Mouse (Mus musculus) 3134 (cell line): ENCODE results near the gene Syngr2.
"Not testable (repeated sequence)": the region's sequence is repeated elsewhere in the genome, so short reads cannot be mapped to it uniquely, and the experiment has no call there.

ENCODE experiments used
- DNase-seq: peaks from one replicate; pipeline ENCODE4 v3.0.0-alpha.2; 2011; ENCODE audit warnings: low spot score; ENCODE audit not compliant: insufficient read length; ENCODE audit errors: extremely low read depth

The Syngr2 gene

DNA sequence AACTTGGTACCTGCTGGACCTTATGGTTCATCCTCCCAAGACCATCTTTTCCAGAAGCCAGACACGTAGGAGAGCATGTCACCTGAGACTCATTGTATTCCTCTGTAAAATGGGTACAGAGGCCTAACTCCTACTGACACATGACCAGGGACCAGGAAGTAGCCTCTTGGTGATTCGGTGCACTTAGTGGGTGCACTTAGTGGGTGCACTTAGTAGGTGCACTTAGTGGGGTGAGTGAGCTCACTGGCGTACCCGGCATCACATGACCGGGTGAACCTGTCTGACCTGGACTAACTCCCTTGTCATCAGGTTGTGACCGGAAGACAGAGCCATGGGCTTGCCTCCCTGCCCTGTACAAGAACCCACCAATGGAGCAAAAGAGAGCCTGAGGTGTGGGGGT lies 2.7 kb upstream of the Syngr2 start:
- DNase-seq: no peak

DNA sequence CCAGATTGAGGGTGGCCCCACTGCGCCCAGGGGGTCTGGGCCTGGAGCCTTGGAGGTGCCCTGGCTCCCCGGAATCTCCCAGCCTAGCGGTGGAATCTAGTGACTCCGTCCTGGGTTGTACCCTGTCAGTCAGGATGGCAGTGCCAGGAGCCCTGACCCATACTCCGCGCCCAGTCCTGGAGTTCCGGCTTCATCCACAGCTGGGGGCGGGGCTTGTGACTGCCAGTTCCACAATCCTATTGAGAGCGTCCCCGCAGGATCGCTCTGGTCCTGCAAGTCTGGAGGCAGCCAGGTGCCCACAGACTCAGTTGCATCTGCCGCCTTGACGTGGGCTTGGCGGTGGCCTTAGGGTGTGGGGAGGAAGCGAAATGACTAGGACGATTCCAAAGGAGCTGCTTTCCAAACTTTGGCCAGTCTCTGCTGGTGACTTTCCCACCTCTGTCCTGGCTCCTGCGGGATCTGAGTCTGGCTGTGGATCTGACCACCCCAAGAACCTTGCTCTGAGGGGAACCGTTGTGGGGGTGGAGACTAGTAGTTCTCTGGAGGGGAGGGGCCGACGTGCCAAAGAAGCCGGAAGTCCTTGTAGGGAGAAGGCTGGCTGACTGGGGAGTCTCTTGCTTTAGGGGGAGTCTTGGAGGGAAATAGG lies 1.1 kb downstream of the Syngr2 start:
- DNase-seq: peak; percentile 93

DNA sequence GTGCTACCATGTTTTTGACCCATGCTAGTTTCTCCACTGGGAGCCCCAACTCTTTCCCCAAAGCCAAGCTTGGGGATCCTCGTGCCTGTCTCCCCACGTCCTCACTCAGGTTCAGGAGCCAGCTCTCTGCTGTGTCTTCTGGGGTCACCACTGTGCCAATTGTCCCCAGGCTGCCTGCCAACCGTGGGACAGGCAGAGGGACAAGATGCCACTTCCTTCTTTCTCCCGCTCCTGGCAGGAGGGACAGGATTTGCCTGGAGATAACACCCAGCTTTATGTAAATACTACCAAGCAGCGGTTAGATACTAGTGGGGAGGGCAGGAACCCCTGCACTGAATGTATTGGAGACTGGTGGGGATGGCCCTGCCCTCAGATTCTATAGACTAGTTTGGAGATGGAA lies 4.4 kb downstream of the Syngr2 start:
- DNase-seq: no peak

DNA sequence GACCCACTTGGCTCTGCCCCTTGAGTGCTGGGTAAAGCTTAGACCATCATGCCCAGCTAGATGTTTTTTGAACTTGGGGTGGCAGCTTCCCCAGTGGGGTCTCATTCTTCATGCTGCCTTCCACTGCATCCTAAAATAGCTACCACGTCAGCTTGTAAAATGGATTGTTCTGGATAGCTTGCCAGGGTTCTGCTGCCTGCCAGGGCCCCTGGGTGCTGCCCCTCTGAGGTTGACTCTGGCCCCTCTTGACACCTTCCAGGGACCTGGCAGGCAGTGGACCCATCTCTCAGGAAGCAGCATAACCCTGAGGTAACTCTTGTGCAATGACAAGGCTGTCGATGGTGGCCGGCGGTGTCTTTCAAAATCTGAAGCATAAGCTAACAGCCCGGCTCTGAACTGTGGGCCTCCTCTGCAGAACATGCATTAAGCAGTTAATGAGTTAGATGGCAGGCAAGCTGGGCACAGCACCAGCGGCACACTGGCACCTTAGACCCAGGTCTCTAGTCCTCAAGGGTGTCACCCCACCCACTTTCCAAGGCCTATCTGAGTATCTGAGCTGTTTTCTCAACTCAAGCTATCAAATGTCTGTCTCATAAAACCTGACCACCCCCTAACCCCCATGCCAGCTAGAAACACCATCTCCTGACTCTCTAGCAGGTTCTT lies 5.4 kb downstream of the Syngr2 start:
- no peak for DNase-seq

DNA sequence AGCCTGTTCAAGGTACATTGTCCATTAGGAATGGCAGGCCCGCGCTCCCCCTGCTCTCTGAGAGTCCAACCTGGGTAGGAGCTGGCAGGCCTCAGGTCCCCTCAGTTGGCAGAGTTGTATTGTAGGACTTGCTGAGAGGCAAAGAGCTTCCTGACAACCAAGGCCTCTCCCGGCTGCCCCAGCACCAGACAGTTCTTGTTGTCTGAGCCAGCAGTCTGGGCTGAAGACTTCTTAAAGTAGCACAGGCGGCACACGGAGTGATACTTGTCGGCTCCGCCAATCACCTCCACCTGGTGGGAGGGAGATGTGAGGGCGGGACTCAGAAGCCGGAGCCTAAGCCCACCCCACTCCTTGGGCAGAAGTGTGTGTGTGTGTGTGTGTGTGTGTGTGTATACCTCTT lies 6.4 kb downstream of the Syngr2 start:
- DNase-seq: not testable (repeated sequence)

DNA sequence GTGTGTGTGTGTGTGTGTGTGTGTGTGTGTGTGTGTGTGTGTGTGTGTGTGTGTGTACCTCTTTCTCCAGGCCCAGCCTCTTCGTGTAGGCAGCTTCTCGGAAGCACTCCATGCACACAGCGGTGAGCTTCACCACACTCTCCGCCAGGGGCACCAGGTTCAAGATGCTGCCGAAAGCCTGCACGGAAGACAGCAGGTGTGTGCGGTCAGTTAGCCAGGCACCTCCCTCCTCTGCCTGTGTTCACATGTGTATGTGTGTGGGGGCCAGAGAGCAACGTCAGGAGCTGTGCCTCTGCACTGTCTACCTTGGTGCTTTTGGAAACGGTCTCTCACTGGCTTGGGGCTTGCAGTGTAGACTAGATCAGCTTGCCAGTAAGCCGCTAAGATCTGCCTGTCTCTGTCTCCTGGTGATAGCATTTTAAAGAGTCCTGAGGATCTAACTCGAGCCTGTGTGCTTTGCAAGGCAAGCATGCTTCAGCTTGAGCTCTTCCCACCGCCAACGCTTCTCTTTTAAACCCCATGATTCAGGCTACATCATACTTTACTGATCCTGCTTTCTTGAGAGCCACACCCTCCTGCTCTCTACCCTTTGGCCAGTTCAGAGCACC lies 7.0 kb downstream of the Syngr2 start:
- no peak for DNase-seq

DNA sequence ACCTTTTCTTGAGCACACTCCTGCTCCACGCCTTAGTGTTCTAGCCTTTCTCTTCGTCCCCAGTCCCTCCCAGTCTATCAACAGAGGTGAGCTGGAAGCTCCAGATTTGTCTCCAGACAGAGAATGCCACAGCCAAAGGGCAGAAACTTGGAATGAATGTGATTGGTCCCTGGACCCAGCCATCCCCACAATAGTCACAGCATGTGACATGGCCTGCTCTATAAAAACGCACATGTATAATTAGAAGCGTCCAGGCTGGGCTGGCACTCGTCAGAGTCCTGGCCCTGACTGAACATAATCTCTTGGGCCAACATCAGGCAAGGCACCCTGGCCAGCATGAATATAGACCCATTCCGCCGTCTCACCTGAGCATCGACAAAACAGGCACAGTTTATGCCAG lies 9.6 kb downstream of the Syngr2 start:
- DNase-seq: no peak

DNA sequence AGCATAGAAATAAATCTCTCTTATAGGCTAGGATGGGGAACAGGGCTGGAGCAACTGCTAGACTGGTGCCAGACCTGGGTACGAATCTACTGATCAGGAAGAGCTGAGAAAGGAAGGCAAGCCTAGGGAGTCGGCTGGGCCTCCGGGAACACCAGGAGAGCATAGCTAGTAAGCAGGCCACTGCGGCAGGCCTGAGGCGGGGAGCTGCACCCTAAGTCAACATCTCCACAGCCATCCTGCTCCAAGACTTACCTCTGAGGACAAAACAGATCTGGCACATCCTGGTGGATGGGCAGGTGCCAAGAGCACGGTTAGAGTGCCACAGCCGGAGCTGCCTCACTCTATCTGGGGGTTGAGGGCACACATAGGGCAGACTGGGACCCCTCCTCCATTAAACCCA lies 10.7 kb downstream of the Syngr2 start:
- DNase-seq: no peak

DNA sequence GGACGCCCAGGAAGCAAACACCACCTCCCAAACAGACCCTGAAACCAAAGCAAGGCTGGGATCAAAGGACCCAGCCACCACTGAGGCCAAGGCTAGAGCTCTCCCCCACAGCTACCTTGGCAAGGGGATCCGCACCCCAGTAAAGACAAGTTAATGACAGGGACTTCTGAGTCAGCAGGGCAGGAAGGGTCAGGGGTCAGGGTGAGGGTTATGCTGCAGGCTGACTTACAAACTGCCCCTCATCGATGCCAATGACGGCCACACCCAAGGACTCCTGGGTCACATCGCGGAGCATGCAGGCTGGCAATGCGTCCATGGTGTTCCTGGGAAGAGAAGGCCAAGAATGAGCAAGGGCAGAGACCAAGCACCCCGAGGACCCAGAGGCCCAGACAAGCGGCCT lies 12.4 kb downstream of the Syngr2 start:
- no peak for DNase-seq

DNA sequence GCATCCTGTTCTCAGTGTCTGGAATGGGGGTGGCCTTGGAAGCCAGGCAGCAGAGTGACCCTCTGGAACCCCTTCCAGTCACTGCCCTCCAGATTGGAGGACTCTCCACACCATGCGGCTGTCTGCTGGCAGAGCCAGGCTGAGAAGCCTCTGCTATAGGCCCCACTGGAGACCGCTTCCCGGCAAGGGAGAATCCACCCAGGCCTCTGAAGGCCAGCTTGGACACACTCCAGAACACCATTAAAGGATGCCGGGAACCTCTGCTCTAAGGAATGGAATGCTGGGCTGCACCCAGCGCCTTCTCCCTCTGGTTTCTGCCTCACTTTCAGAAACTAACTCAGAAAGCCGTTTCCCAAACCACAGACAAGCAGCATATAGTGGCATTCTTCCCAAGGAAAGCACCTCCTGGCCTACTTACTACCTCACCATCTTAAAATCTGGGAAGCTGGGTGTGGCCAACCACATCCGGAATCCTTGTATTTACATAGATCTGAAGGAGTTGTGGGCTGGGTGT lies 13.3 kb downstream of the Syngr2 start:
- DNase-seq: peak; percentile 79

DNA sequence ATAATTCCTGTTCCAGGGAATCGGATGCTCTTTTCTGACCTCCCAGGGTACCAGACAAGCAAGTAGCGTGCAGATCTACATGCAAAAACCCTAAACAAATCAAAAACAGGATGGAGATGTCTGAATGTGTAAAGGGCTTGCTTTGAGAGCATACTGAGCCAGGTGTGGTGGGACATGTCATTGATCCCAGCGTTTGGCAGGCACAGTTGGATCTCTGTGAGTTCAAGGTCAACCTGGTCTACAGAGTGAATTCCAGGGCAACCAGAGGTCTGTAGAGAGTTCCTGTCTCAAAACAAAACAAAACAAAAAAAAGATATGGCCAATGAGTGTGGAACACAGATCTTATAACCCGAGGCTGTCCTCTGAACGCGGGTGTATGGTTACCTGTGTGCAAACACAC lies 13.9 kb downstream of the Syngr2 start:
- DNase-seq: no peak

DNA sequence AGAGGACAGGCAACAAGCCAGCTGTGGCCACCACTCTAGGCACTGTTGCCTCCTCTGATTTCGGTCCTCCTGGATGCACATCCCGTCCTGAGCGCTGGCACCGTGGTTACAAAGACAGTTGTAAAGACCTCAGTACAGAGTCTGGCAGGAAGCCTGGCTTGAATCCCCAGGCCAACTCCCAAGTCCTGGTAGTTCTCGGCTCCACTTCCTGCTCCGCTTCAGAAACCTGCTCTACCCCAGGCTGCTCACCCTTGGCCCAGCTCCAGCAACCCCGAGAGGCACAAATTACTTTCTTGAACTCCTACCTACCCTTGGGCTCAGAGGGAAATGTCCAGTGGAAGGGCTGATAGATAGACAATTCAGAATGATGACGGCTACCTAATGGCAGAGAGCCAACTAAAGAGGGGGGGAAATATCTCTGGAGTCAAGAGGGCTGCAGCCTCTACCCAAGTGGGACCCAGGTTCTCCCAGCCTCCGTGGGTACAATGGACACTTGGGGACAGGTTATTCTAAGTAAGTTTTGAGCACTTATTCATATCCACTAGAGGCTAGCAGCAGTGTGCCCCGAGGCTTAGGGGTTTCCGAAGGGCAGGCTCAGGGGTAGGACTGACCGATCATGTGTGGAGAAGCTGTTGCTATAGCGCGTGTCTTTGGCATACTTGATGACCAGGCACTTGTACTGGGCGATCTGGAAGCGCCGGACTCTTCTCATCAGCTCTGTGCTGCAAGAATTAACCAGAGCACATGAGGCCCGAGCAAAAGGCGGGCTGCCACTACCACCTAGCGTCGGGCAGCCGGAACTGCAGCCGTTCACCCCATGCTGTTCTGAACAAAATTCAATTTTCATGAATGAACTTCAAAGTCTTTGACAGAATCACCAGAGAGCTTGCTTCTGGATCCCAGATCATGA lies 14.8 kb downstream of the Syngr2 start:
- peak; percentile 87 for DNase-seq

DNA sequence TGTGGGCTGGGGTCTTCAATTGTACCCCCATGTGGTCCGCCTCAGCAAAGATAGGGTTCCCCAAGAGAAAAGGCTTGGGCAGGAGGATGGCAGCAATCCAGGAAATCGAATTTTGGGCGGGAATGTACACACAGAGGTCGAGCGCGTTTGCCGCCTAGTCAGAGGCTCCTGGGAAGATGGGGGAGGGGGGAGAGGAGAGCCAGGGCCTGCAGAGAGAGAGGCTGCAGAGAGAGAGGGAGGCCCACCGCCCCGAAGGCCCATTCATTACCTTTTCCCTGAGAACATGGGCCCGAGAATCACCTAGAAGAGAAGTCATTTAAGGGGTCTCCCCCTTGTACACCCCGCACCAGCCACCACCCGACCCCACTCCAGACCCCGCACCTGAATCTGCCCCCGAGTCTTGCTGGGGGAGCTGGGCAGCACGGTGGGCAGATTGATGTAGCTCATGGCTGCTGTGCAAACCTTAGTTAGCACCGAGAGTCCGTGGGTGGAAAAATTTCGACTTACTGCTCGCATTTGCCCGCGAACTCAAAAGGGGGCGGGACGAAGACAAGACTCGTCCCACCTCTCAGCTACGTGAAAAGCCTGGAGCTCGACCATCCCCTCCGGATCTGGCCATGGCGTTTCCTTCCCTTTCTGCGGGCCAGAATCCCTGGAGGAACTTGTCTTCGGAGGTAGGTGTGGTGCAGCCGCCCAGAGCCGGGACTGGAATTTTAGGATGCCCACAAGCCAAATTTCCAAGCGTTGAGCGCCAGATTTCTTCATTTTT lies 16.0 kb downstream of the Syngr2 start, which contains the start of the genes Afmid and Tk1:
Gene Afmid, plus strand, starts transcription at position 592 of the 769 bp plus-strand sequence.
Gene Tk1, minus strand, starts transcription at position 760 of the 769 bp plus-strand sequence.
- DNase-seq: peak; percentile 86

DNA sequence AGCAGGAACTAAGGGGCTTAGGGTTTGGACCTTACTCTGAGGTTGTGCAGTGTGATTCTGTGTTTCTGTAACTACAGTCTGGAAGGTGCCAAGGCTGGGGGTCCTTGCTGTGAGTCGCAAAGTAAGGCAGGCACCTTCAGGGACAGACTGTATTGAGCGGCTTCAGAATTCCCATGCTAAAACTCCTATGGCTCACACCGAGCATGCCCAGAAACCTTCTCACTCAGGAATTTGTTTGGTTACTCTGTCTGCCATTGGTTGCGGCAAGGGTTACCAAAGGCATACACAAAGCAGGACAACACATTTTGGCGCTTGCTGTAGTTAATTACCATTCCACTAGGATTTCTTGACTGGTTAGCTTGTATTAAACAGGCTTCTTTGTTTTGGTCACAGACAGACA lies 16.7 kb downstream of the Syngr2 start:
- DNase-seq: no peak

DNA sequence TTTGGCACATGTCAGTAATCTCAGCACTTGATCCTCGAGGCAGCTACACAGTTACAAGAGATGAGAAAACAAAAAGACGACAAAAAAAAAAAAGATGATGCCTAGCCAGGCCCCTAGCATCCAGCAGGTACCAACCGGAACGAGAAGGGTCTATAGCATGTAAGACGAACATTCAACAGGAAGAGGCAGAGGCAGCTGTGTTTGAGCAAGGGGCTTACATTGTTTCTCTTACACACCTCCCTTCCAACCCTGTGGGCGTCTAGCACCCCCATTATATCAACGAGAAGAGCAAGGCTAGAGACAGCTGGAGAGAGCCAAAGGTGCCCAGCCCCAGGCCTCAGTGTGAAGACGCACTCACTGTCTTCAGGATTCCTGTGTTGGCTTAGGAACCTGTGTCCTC lies 17.4 kb downstream of the Syngr2 start:
- DNase-seq: no peak

DNA sequence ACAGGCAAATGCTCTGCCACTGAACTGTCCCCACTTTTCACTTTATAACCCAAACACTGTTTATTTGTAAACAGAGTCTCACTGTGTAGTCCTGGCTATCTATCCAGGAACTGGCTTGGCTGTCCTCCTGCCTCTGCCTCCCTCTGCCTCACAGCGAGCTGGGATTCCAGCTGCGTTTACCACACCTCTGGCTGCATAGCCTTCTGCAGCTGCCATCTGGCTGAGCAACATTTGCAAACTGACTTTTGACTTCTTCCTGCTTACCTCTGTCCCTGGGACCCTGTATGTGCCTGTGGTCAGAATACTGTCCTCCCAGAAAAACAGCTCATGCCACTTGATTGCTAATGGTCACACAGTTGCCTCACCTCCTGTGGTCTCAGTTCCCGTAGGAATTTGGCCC lies 17.9 kb downstream of the Syngr2 start:
- no peak for DNase-seq

DNA sequence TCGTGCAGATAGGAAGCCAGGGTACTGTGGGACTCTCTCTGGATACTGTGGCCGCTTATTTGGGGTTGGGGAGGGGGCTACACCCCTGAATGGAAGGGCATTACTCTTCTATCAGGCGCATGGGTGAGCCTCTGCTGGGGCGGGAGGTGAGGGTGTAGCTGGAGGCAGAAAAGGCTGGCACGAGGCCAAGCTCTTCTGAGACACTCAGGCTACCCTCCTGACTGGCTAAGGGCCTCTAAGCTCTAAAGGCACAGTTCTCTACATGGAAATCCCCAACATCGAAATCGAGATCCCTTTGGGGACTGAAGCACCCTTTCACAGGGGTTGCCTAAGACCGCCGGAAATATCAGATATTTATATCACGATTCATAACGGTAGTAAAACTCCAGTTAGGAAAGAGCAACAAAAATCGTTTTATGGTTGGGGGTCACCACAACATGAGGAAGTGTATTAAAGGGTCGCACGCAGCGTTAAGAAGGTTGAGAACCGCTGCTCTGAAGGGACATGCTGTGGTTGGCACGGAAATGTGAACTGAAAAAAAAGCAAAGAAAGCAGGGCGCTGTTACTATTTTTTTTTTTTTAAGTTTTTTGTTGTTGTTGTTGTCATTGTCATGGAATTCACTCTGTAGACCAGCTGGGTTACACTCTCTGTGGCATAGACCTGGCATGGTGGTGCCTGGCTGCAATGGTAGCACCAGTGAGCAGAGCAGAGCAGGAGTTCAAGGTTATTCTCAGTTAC lies 18.9 kb downstream of the Syngr2 start:
- DNase-seq: peak; percentile 74

DNA sequence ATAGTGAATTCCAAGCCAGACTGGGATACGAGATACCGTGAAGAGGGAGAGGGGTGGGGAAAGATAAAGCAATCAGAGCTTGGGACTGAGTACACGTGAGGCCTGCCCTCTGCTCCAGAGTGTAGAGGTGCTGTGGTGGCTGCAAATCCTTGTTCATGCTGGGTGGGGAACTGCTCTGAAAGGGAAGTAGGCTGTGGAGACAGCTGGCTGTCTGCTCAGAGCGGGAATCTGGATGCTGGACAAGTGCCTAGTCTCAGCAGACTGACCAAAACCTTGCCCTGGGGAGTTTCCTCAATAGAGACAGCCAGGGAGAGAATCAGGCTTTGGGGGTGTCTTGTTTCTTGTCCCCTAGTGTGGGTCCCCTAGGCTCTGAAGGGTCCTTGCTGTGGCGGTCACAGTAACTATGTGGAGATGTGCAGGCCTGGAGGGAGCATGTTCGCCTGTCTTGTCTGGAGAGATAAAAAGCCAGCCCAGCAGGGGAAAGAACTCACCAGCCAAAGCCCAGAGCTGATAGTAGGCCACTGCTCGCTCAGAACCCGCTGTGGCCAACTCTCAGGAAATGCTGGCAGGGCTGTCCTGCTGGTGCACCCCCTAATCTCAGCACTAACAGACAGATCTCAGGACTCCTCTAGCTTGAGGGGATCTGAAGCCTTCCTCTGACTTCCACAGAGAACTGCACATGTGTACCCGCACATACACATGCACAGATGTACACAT lies 19.6 kb downstream of the Syngr2 start:
- DNase-seq: no peak
